Mouse (Mus musculus) left cerebral cortex, postnatal 36 days (tissue): ENCODE results near the gene Ifnar2. TPM values are rescaled to one million over a fixed set of nuclear protein-coding genes. Genes with fewer than 3 reads are reported as not detected.

Experiments used
- DNase-seq, 2 experiments: peaks; one replicate each; pipeline ENCODE4 v3.0.0; 2021 to 2022; ENCODE audit warnings: low spot score in 2 of 2, mixed read lengths in 1 of 2
- intact Hi-C: fragments of 180-260 bp; cut with DNase I; formaldehyde crosslinking; loops from one replicate; pipeline ENCODE4 v1.15.1; 2025
- total RNA-seq, 2 experiments: library from RNA; stranded (reverse); gene quantifications; 2 replicates each; pipeline ENCODE4 v1.2.3; 2021

Ifnar2 gene
- total RNA-seq, 2 experiments from 2014 or later, result 19.4 to 25.1 TPM

- DNase-seq, result no peak
- intact Hi-C loops, result loop anchor here (5.0 kb wide), 1 partner anchor 83 kb away; no protein-coding TSS in a partner anchor
These were observed 72.3 kb downstream of the Ifnar2 start for GRCm38 (mm10) chr16:91444847-91445246.

GRCm38 (mm10) chr16:91445566-91445965, 73.0 kb downstream of the Ifnar2 start:
- no peak for DNase-seq
- intact Hi-C loops, result no loop called here

GRCm38 (mm10) chr16:91446778-91447511, 74.4 kb downstream of the Ifnar2 start:
- DNase-seq, result no peak
- intact Hi-C loops, result no loop called here

GRCm38 (mm10) chr16:91447512-91447900, 74.9 kb downstream of the Ifnar2 start:
- no peak for DNase-seq
- intact Hi-C loops, result no loop called here

GRCm38 (mm10) chr16:91448088-91448487, 75.5 kb downstream of the Ifnar2 start:
- intact Hi-C loops, result no loop called here
- no peak for DNase-seq

- no peak for DNase-seq
- intact Hi-C loops, result no loop called here
These were observed 76.3 kb downstream of the Ifnar2 start for GRCm38 (mm10) chr16:91448895-91449294.

- intact Hi-C loops, result no loop called here
- no peak for DNase-seq
These were observed 77.8 kb downstream of the Ifnar2 start for GRCm38 (mm10) chr16:91450137-91451064.

GRCm38 (mm10) chr16:91451949-91452348, 79.4 kb downstream of the Ifnar2 start:
- no peak for DNase-seq
- intact Hi-C loops, result no loop called here

- intact Hi-C loops, result no loop called here
- no peak for DNase-seq
These were observed 79.8 kb downstream of the Ifnar2 start for GRCm38 (mm10) chr16:91452363-91452896.

Other genes starting within 250 kb of the Ifnar2 start
- 10 to 100 TPM; 22.1 to 27.1 TPM for gene Olig2, start 147.3 kb upstream of the Ifnar2 start, total RNA-seq
- gene Olig1, start 103.0 kb upstream of the Ifnar2 start, total RNA-seq, result 100 to 1,000 TPM in 1 of 2 experiments, 10 to 100 TPM in 1; 99.3 to 114 TPM
- gene Gm21970, start 18.9 kb downstream of the Ifnar2 start, total RNA-seq, result not detected
- gene Il10rb, start 33.4 kb downstream of the Ifnar2 start, total RNA-seq, result 10 to 100 TPM in 1 of 2 experiments, 1 to 10 TPM in 1; 9.4 to 10.2 TPM
- gene Ifnar1, start 112.5 kb downstream of the Ifnar2 start, total RNA-seq, result 10 to 100 TPM; 54.3 to 54.5 TPM
- 10 to 100 TPM; 33.6 to 39.8 TPM for gene Ifngr2, start 174.3 kb downstream of the Ifnar2 start, total RNA-seq
- gene Tmem50b, start 225.0 kb downstream of the Ifnar2 start, total RNA-seq, result 10 to 100 TPM; 90.7 to 92.5 TPM
- gene Dnajc28, start 246.2 kb downstream of the Ifnar2 start, total RNA-seq, result 10 to 100 TPM in 1 of 2 experiments, 1 to 10 TPM in 1; 5.8 to 10.4 TPM